Mouse (Mus musculus) forebrain, embryonic 13.5 days (tissue): ENCODE measurements at regions not wholly inside any gene's neighbourhood (a gene's known extent, or its start where the extent isn't known, plus 50 kb on each side); places are given as distances from the start of the nearest gene placed in this dataset.

Experiments
- ATAC-seq: fragments of 200-750 bp; cut with Nextera tagmentation; 2 replicates; pipeline ENCODE4 v1.8.0; 2017
- H3K27ac ChIP-seq: fragments of 300-500 bp; sonication (generic); 2 replicates; pipeline ENCODE4 v1.5.1; 2015; ENCODE audit warnings: inconsistent platforms, mild to moderate bottlenecking, moderate library complexity
- H3K27me3 ChIP-seq: fragments of 300-500 bp; sonication (generic); 2 replicates; pipeline ENCODE4 v1.6.1; 2015; ENCODE audit warnings: mild to moderate bottlenecking, inconsistent platforms
- H3K36me3 ChIP-seq: fragments of 300-500 bp; sonication (generic); 2 replicates; pipeline ENCODE4 v1.6.1; 2015; ENCODE audit warnings: mild to moderate bottlenecking, inconsistent platforms; ENCODE audit not compliant: poor library complexity, severe bottlenecking
- H3K4me1 ChIP-seq: fragments of 300-500 bp; sonication (generic); 2 replicates; pipeline ENCODE4 v1.6.1; 2015; ENCODE audit warnings: inconsistent platforms
- H3K4me2 ChIP-seq: fragments of 300-500 bp; sonication (generic); 2 replicates; pipeline ENCODE4 v1.6.1; 2015; ENCODE audit warnings: inconsistent platforms, mild to moderate bottlenecking, moderate library complexity
- H3K4me3 ChIP-seq: fragments of 300-500 bp; sonication (generic); 2 replicates; pipeline ENCODE4 v1.5.1; 2015; ENCODE audit warnings: mild to moderate bottlenecking, inconsistent platforms
- H3K9ac ChIP-seq: fragments of 300-500 bp; sonication (generic); 2 replicates; pipeline ENCODE4 v1.6.1; 2015; ENCODE audit warnings: mild to moderate bottlenecking, inconsistent platforms
- H3K9me3 ChIP-seq: fragments of 300-500 bp; sonication (generic); replicated peaks from 2 replicates; pipeline ENCODE4 v1.6.1; 2016; ENCODE audit warnings: inconsistent platforms
- WGBS: fragments of 180-500 bp; shearing (Covaris S2); methylation state at CpG from one replicate; pipeline ENCODE4 v1.1.7; 2015; 5-methylcytosine and 5-hydroxymethylcytosine counted together

- 93% methylated on average over 3 of the region's 3 CpGs for WGBS
- Histone ChIP-seq H3K4me3 (no peak overlapping the region), H3K9me3 (no peaks in the 10 kb centered on the region), H3K9ac (no peak overlapping the region), H3K27ac (no peak overlapping the region), H3K27me3 (no peaks in the 10 kb centered on the region), H3K4me2 (no peak overlapping the region), H3K4me1 (no peaks in the 10 kb centered on the region), H3K36me3 (no peaks in the 10 kb centered on the region)
- ATAC-seq: no peak
Observed at GRCm38 (mm10) chr16:71489415-71489814, 818.7 kb upstream of the Robo1 start.

- H3K27me3 ChIP-seq: no peaks in the 10 kb centered on the region
- H3K4me2 ChIP-seq: no peak overlapping the region
- WGBS: 56% methylated on average over 2 of the region's 2 CpGs
- peaks cover 9% of the 10 kb centered on the region for H3K4me1 ChIP-seq
- H3K9me3 ChIP-seq: no peaks in the 10 kb centered on the region
- no peak overlapping the region for H3K9ac ChIP-seq
- no peak overlapping the region for H3K4me3 ChIP-seq
- H3K27ac ChIP-seq: no peak overlapping the region
- H3K36me3 ChIP-seq: no peaks in the 10 kb centered on the region
- peak; percentile 51 for ATAC-seq
Observed at GRCm38 (mm10) chr16:71496478-71497198, 811.5 kb upstream of the Robo1 start.

- ATAC-seq: peak; percentile 90
- H3K36me3 ChIP-seq: no peaks in the 10 kb centered on the region
- no peaks in the 10 kb centered on the region for H3K27me3 ChIP-seq
- H3K4me1 ChIP-seq: peaks cover 9% of the 10 kb centered on the region
- no peaks in the 10 kb centered on the region for H3K9me3 ChIP-seq
- no peak overlapping the region for H3K9ac ChIP-seq
- H3K4me2 ChIP-seq: no peak overlapping the region
- no peak overlapping the region for H3K27ac ChIP-seq
- 6% methylated on average over 3 of the region's 3 CpGs for WGBS
- no peak overlapping the region for H3K4me3 ChIP-seq
Observed at GRCm38 (mm10) chr16:71497199-71497584, 810.9 kb upstream of the Robo1 start.

- WGBS: 50% methylated on average over 2 of the region's 2 CpGs
- H3K4me2 ChIP-seq: no peak overlapping the region
- ATAC-seq: no peak
Observed at GRCm38 (mm10) chr16:71511381-71511780, 796.7 kb upstream of the Robo1 start.

GRCm38 (mm10) chr16:71539312-71539711 is 768.8 kb upstream of the Robo1 start:
- Histone ChIP-seq H3K36me3 (no peaks in the 10 kb centered on the region), H3K4me2 (no peak overlapping the region), H3K27ac (no peak overlapping the region), H3K4me3 (no peak overlapping the region), H3K9me3 (no peaks in the 10 kb centered on the region), H3K27me3 (no peaks in the 10 kb centered on the region), H3K4me1 (no peaks in the 10 kb centered on the region), H3K9ac (no peak overlapping the region)
- ATAC-seq: peak; percentile 75

More at GRCm38 (mm10) chr16:71511381-71511780, 796.7 kb upstream of the Robo1 start:
- Histone ChIP-seq H3K9me3 (no peaks in the 10 kb centered on the region), H3K36me3 (no peaks in the 10 kb centered on the region), H3K27ac (no peak overlapping the region), H3K4me3 (no peak overlapping the region), H3K4me1 (no peaks in the 10 kb centered on the region), H3K27me3 (no peaks in the 10 kb centered on the region), H3K9ac (no peak overlapping the region)
